Mouse (Mus musculus) lung, postnatal 25 days (tissue): ENCODE data around the gene Sh2b1.
"Not testable (repeated sequence)": the region's sequence is repeated elsewhere in the genome, so short reads cannot be mapped to it uniquely, and the experiment has no call there.

Experiments
- DNase-seq: peaks from one replicate; pipeline ENCODE4 v3.0.0; 2022; ENCODE audit warnings: low spot score

Gene Sh2b1

DNA sequence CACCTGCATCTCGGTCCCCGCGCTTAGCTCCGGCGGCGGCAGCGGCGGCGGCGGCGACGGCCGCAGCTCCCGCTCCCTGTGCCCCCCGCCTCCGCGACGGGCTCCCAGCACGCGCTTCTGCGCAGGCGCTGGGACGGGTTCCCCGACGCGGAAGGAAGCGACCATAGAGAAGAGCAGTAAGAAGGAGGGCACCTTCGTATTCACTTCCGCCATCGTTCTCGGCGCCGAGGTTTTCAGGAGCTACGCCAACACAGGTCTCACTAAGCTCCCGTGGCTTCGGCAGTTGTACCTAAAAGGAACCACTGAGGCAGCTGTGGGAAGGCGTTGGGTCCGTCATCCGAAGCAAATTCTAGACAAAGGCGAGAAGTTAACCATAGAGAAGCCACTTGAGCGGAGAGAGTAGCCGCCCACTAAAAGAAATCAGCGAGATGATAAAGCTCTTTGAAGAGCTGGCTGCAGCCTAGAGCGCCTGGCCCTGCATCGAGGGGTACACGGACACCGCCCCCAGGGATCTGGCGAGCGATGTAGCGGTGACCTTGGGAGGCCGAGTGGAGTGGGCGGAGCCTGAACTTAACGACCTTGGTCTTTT is at the start of gene Sh2b1:
TSS of gene Sh2b1 (minus strand) at position 432 of the 589 bp plus-strand sequence.
- peak; percentile 88 for DNase-seq

DNA sequence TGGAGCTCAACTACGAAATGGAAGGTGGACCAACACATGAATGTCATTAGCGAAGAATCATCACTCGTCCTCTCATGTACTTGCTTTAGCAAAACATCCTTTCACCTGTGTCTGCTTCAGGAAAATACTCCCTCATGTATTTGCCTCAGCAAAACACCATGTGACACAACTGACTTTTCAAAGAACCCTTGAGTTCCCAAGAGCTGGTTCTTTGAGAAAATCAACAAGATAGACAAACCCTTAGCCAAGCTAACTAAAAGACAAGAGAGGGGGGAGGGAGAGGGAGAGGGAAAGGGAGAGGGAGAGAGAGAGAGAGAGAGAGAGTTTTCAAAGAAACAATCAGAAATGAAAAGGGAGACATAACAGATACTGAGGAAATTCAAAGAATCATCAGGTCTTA is 48.1 kb upstream of the Sh2b1 start:
- DNase-seq = peak; percentile 51

DNA sequence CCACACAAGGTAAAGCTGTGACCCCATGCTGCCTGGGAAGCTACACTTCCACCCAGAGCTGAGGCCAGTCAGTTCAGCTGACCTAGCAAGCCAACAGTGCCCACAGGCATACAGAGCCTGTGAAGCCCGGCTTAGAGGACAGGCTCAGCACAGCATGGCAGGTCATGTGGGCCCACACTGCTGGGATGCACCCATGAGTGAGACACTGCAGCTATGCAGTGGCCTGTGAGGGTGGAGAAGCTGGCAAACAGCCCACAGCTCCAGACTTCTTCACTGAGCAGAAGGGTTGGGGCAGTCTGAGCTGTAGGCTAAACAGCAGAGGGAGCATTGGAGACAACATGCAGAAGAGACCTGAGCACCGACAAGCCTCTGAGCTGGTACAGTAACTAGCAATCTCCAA is 44.3 kb upstream of the Sh2b1 start:
- DNase-seq = no peak

DNA sequence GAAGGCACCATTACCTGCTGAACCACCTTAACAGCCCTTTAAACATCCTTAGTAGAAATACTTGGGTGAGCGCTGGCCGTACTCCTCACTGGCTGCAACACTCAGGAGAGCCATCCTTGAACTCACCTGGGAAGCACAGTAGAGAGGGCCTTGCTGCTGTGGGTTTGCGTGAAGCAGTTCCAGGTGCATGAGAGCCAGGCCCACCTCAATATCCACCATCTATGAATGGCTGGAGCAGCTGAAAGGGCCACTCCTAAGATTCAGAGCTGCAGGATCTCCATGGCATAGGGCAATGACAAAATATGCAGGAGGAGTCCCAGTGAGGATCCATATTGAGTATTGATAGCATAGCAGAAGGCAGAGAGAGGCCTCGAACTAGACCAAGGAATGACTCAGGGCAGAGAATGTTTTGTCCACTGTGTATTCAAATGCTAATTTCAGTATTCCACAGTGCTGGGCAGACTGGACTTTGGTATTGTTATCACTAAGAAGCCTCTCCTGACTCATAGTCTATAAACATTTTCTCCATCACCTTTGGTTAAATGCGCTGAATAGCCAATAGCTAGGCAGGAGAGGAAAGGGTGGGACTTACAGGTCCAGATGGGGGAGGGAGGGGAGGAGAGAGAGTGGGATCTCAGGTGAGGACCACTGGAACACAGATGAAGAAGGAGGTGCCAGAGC is 43.2 kb upstream of the Sh2b1 start:
- no peak for DNase-seq

DNA sequence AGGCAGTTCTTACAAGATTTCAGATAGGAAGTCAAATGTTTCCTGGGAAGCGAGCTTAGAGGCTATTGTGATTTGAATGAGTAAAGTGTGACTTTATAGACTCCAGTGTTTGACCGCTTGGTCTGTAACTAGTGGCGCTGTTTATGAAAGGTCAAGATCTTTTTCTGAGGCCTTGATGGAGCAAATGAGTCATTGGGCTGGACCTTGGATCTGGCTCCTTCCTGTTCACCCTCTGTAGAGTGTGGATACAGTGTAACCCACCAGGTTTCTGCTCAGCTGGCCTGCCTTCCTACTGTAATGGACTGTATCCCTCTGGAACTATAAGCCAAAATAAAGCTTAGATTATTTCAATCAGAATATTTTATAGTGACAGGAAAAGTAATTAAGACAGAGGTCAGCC is 36.1 kb upstream of the Sh2b1 start:
- no peak for DNase-seq

DNA sequence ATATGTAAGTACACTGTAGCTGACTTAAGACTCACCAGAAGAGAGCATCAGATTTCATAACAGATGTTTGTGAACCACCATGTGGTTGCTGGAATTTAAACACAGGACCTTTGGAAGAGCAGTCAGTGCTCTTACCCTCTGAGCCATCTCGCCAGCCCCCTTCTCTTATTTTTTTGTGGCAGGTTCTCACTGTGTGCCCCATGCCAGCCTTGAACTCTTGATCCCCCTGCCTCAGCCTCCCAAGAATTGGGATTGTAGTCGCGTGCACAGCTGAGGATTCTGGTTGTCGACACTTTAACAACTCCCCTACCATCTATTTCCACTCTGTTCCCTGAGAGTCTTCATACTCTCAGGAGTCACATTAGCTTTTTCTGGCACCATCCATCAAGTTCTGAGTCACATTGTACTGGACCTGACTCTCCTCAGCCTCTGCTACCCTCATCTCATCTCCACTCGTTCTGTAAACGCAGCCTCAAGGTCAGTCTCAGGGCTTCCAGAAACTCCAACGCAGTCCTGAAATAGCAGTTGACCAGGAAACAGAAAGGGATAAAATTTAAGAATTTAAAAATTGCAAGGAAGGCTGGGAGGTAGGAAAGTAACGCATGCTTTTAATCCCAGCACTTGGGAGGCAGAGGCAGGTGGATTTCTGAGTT is 32.0 kb upstream of the Sh2b1 start:
- DNase-seq = no peak

DNA sequence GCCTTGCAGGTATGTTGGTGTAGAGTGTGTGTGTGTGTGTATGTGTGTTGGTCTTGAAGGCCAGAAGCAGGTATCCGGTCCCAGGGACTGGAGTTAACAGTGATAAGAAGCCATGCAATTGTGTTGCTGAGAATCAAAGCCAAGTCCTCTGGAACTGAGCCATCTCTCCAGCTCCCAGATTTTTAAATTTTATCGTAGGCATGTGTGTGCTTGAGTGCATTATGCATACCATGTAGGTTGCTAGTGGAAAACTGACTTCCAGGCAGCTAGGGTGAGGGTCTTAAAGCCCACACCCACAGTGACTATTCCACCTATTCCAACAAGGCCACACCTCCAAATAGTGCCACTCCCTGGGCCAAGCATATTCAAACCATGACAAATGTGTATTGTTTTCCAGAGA is 29.7 kb upstream of the Sh2b1 start:
- DNase-seq = no peak

DNA sequence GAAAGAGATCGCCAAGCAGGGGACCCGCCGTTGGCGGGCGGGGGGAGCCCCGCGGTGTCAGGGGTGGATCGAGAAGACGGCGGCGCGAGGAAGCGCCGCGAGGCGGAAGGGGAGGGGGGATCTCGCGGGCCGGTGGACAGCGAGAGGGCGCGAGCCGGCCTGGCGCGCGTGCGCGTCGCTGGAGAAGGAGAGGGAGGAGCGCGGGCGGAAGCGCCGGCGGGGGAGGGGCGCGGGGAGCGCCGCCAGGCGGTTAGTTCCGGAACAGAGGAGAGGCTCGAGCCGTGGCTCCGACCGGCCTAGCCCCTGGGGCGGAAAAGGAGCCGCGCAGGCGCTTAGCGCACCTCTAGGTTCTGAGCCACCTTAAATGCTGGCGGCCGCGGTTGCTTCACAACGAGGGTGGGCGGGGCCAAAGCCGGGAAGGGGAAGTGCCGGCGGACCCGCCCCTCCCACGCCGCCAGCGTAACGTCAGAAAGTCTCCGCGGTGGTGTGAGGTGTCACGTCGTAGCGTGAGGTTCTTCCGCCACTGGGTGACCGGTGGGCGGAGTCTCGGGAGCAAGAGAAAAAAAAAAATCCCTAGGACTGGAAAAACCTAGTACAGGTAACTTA is 28.2 kb upstream of the Sh2b1 start, which contains the start of gene Atxn2l:
TSS of gene Atxn2l (minus strand) at position 165 of the 606 bp plus-strand sequence.
- DNase-seq = peak; percentile 98

DNA sequence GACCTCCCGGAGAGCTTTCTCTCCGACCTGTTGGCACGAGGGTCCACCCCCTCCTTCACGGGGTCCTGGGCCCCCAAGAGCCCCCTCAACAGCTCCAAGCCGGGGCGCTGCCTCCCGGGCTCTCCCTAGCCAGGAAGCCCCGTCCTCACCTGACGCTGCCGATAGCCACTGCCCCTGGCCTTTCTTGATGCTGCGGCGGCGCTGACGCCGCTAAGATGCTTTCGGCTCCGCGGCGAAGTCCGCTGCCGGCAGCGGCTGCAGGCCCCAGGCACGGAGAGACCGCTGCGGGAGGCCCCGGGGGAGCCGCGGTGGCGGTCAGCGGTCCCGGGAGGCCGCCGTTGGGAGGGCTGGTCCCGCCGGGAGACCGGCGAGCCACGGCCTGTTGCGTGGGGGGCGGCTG is 27.5 kb upstream of the Sh2b1 start:
- DNase-seq = no peak

DNA sequence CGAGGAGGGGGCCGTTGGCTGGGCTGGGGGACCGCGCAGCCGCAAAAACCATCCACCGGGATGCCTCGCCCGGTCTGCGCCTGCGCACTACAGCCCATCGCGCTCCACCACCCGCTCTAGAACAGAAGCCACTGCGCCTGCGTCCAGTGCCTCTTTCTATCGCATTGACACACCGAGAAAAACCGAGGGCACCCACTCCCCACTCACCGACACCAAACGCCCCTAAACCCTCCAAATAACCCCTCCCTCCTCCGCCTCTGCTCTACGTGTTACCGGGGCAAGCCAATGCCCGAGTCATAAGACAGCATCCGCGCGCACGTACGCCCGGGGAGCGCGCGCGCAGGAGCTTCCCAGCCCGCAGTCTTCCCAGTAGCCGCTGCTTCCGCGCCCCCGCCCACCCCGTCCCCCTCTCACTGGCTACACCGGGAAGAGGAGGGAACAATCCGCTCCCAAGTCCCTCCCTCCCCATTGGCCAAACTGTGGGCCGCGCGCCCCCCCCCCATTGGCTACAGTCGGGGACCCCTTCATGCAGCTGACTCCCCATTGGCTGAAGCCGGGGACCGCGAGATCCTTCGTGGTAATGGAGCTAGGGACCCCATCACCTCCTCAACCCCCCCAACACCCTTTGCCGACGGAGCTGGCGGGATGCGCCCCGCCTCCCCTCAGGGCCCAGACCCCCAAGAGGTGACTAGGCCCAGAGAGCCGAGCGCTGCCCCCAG is 27.0 kb upstream of the Sh2b1 start:
- DNase-seq = peak; percentile 93

DNA sequence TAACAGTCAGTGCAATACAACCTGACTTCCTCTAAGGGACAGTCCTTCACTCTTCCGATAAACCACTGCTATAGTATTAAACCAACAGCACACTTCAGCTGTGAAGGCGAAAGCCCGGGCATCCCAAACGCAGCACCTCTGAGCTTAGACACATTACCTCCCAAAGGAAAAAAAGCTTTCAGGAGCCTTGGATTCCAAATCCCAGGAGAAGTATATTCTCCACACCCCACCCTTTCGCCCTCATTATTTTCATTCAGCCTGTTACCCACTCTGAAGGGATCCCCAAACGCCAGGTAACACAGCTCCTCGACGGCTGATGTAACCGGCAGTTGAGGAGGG is 26.4 kb upstream of the Sh2b1 start:
- DNase-seq = no peak

DNA sequence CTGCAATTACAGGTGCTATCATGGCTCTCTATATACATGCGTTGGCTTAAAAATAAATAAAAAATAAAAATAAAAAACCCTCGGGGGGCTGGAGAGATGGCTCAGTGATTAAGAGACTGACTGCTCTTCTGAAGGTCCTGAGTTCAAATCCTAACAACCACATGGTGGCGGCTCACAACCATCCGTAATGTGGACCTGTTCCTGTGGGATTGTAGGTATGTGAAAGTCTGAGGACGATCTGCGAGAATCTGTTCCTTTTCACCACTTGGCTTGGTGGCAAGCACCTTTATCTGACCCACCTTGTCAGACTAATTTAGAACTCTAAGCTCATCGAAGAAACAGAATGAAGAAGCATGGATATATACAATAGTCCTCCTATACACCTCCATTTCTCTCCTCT is 24.2 kb upstream of the Sh2b1 start:
- no peak for DNase-seq

DNA sequence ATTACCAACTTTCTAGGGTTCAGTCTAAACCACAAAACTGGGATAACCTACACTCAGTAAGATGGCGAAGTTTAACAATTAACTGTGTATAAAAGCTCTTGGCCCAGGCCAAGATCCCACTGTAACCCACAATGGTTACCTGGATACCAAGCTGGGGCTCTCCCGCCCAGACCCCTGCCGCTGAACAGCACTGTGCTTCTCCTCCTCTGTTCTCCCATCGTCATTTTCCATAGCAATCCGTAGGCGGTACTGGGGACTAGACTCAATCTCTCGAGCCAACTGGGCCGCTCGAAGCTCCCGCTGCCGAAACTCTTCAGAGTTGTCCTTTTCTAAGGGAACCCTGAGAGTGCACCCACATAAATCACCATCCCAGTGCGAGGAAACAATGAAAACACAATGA is 22.7 kb upstream of the Sh2b1 start:
- no peak for DNase-seq

DNA sequence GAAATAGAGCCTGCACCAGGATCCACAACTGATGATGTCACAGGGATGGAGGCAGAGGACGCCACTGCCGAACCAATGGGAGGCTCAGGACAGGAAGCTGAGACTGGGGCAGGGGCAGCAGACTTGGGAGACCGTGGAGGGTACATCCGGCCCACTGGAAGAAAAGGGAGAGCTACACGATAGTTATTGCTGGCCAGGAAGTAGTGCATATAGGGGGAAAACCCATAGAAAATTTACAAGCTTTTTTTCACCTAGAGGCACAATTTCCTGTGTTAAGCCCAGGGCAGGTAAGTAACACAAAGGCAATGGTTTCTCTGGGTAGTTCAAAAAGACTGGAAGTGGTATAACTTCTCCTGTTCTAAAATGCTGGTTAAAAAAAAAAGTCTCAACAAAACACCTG is 21.3 kb upstream of the Sh2b1 start:
- DNase-seq = no peak

DNA sequence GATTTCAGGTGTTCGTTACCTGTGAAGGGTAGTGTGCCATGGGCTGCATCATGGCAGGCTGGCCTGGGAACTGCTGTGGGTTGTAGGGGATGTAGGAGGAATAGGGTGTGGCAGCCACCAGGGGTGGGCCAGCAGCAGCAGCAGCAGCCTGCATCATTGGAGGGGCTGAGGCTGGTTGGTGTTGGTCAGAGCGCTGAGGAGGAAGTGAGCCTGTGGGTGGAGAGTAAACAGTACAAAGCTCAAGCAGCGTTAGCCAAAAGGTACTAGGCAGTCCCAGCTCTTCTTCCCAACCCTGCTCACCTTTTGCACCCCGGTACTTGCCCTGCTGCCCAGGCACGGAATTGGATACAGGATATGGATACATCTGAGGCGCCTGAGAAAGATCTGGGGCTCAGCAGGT is 18.9 kb upstream of the Sh2b1 start:
- DNase-seq = no peak

DNA sequence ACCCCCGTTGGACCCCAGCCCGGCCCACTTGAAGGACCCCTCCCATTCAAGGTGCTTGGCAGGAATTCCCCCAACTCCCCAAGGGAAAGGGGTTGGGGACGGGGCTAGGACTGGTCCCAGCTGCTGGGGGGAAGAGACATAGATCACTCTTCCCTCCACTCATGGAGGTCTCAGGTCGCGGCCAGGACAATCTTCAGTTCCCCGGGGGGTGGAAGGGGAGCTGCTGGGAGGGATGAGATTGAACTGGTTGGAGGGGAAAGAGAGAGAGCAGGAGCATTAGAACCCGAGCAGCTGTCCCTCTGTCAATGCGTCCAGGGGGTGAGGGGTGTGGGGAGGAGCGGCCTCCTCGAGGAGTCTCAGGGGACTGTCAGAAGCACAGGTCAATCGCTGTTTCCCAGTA is 16.7 kb upstream of the Sh2b1 start:
- DNase-seq = no peak

DNA sequence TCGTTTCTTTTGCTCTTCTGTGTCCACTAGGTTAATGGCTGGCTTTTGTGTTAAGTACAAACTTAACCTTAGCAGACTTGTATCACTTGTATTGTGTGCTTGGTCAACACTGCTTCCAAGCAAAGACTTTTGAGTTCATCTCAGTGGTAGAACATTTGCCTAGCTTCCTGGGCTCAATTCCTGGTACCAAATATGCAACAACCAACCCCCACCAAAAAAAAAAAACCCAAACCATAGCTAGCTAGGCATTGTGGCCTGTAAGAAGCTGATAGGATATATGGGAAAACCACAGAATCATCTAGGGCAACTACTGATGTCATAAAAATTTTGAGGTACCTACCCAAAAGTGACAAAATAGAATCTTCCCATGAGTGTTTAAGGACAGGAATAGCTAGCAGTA is 15.8 kb upstream of the Sh2b1 start:
- no peak for DNase-seq

DNA sequence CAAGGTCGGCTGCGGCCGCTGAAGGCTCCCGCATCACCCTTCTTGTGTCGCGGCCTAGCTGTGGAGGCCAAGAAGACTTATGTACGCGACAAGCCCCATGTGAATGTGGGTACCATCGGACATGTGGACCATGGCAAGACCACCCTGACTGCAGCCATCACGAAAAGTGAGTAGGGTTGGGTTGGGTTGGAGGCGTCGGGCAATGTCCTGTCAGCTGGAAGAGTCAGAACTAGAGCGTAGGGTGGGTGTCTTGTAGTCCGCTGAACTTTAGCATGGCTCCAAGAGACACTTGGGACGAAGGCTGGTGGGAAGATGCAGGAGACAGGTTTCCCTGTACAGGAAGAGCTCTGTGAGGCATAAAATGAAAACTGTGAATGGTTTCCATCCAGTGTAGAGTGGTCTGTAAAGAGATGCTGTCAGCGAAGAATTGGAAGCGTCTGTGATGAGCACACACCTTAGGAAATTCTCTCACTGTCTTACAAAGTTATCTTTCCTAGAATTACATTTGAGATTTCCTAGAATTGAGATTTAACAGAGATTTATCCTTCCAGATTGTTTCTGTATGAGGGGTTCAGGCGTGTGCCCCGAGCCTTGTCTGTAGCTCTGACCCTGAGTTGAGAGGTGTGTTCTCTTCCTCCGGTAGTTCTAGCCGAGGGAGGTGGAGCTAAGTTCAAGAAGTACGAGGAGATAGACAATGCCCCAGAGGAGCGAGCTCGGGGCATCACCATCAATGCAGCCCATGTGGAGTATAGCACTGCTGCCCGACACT is 12.6 kb upstream of the Sh2b1 start:
- not testable (repeated sequence) for DNase-seq

DNA sequence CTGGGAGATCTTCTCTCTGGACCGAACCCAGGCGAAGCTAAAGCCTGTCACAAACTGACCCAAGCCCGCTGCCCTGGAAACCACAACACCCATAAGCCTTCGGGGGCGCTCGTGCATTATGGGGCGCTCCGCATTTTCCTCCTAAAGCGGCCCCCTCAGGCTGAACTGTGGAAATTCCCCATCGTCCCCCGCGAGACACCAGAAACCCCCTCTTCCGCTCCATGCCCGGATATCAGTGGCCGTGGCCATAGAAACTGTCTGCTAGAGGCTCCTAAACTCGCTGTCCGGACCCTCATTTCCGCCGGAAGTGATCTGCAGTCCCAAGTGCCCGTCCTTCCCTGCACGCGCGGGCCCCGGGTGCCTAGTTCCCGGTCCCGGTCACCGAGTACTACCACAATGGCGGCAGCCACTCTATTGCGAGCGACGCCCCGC is 11.8 kb upstream of the Sh2b1 start, which contains the start of gene Tufm:
TSS of gene Tufm (plus strand) at position 310 of the 432 bp plus-strand sequence.
- peak; percentile 98 for DNase-seq

DNA sequence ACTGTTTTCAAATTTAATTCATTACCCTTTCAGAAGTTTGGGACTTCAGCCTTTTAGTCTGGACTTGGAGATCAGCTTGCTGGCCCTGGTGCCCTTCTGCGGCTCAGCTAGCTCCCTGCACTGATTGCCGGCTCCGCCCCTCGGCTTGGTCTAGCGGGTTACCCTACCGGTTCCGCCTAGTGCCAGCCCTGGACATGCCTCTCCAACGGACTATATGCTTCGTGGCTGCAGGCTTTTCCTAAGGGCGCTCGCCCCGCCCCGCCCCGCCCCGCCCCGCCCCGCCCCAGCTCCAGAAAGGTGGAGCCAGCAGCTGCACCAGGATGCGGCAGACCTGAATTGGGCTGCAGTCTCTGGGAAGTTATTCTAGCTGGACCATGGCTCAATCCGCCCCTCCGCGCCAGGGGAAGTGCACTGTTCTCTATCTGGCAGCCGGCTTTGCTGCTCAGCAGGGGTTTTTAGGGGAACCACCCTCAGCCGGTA is 7.2 kb upstream of the Sh2b1 start:
- DNase-seq = peak; percentile 93

DNA sequence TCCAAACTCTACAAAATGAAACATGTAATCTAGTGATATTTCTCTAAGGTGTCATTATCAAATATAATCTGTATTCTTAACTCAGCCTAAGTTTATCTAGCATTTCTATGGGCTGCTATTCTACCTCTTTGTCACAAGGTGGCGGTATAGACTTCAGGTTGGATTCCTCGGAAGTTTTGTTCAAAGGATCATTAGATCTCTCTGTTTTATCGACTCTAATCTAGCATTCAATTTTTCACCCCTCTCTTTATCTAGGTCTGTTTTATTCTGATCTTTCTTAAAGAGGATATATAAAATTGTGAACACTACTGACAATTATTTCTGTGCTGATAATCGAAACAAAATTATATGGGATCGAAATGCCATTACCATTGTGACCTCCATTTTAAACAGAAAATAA is 6.5 kb upstream of the Sh2b1 start:
- no peak for DNase-seq
